Mouse (Mus musculus): ENCODE data around the gene Siglece.

DNA sequence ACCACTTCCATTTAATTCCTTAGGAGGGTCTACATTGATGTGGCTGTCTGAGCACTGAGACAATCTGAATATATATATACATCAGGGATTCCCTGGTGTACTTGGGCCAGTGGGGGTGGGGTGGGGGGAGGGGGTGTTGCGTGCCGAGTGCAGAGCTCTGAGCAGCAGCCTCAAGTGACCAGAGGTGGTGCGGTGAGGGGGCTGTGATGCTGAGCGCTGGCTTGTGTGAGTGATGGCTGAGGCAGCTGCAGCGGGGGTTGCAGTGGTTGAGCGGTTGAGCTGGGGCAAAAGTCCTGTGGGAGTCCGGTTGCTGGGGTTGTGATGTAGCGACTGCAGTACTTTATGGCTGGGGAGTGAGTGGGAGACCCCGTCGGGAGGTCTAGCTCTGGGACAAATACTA is 36.1 kb downstream of the Siglece start:
- no peak for TF ChIP-seq CTCF (IDR thresholded peaks at IDR 0.05; ENCODE audit: low read depth, low read length)
- TF ChIP-seq POLR2A (IDR thresholded peaks at IDR 0.05; ENCODE audit: borderline replicate concordance, low read depth, low read length) = no peak
